15 mouse cellular contexts compared by ENCODE assay signal in the genomic region with DNA sequence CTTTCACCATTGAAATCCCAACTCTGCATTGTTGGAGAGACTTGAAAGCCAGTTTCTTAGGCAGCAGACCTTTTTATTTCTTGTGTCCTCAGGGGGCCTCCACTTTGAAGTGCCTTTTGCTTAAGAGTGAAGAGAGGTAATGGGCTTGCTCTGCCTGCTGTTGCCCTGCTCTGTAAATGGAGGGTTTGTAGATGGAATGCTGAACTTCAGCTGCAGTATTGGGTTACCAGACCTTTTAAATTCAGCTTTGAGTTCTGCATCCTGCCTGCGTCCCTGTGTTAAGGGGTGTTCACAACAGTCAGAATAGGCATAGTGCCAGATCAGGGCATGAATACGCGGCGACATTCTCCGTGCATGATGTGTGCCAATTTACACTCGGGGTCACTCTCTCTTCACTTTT.
A peak's percentile ranks its signal among the peaks of the same experiment; 100 is the strongest.
DNase-seq lines count a peak whose midpoint lies in the region; ATAC-seq lines count a peak whose summit lies in the region.
"Had no signal": no experiment of that assay in that cellular context is flagged by ENCODE, and none has a peak within 500 bp of the region (broad histone marks: within the 10 kb centered on the region; RNA-seq: fewer than 3 reads in every experiment).

No protein-coding gene starts in this region.

- DNase-seq in hindbrain, embryonic 11.5 days (ENCODE audit: low spot score): peak; percentile 9
- no peak for DNase-seq in hindbrain, embryonic 14.5 days (ENCODE audit: low spot score)
- DNase-seq in kidney, postnatal 25 days: no peak
- DNase-seq in adrenal gland, adult 18-20 months (ENCODE audit: low spot score in 2 of 2): no peak
- no peak for DNase-seq in thymus, postnatal 10 days (ENCODE audit: low spot score in 2 of 2)
- DNase-seq: adrenal gland, adult 8-10 months; B cell, adult 2 months; cerebellum, postnatal 25 days; right cerebral cortex, postnatal 14 days had no signal

- H3K4me1 ChIP-seq in hindbrain, embryonic 11.5 days (replicated peaks; ENCODE audit: control insufficient read depth, insufficient read depth, low read length): no peaks in the 10 kb centered on the region
- H3K4me1 ChIP-seq in hindbrain, embryonic 14.5 days (replicated peaks; ENCODE audit: control insufficient read depth, insufficient read depth, low read length): no peaks in the 10 kb centered on the region
- peaks cover 5% of the 10 kb centered on the region; the same call in 1 of the 2 replicates for H3K4me1 ChIP-seq in neural tube, embryonic 12.5 days
- no peaks in the 10 kb centered on the region for H3K4me1 ChIP-seq in neural tube, embryonic 15.5 days
- peaks cover 10% of the 10 kb centered on the region; the same call in 1 of the 2 replicates for H3K4me1 ChIP-seq in forebrain, embryonic 15.5 days
- H3K4me1 ChIP-seq: heart, embryonic 13.5 days; hindbrain, embryonic 15.5 days had no signal

- H3K27me3 ChIP-seq in hindbrain, embryonic 11.5 days (ENCODE audit: control insufficient read depth, insufficient read depth, low read length): no peaks in the 10 kb centered on the region
- H3K27me3 ChIP-seq in hindbrain, embryonic 14.5 days (ENCODE audit: control insufficient read depth, insufficient read depth, low read length): no peaks in the 10 kb centered on the region
- no peaks in the 10 kb centered on the region for H3K27me3 ChIP-seq in neural tube, embryonic 12.5 days (replicated peaks)
- no peaks in the 10 kb centered on the region for H3K27me3 ChIP-seq in neural tube, embryonic 15.5 days (replicated peaks)
- no peaks in the 10 kb centered on the region for H3K27me3 ChIP-seq in forebrain, embryonic 15.5 days
- H3K27me3 ChIP-seq: heart, embryonic 13.5 days; hindbrain, embryonic 15.5 days had no signal

- no peak for ATAC-seq in hindbrain, embryonic 11.5 days (ENCODE audit: low FRiP score)
- no peak for ATAC-seq in hindbrain, embryonic 14.5 days (ENCODE audit: low FRiP score)
- ATAC-seq in neural tube, embryonic 12.5 days (ENCODE audit: low FRiP score, low read depth): 0 out of 2 replicates have a peak, but pooled peaks have one; percentile 48
- ATAC-seq in neural tube, embryonic 15.5 days (ENCODE audit: low FRiP score): no peak
- peak; percentile 61; the same call in 1 of the 2 replicates for ATAC-seq in forebrain, embryonic 15.5 days (replicated peaks)

- H3K9me3 ChIP-seq in hindbrain, embryonic 11.5 days (ENCODE audit: control insufficient read depth, low read length): no peaks in the 10 kb centered on the region
- no peaks in the 10 kb centered on the region for H3K9me3 ChIP-seq in hindbrain, embryonic 14.5 days (ENCODE audit: control insufficient read depth, low read length)
- H3K9me3 ChIP-seq in neural tube, embryonic 12.5 days: no peaks in the 10 kb centered on the region
- no peaks in the 10 kb centered on the region for H3K9me3 ChIP-seq in neural tube, embryonic 15.5 days (replicated peaks)
- H3K9me3 ChIP-seq in forebrain, embryonic 15.5 days: no peaks in the 10 kb centered on the region
- H3K9me3 ChIP-seq: heart, embryonic 13.5 days; hindbrain, embryonic 15.5 days had no signal

- no peak overlapping the region for H3K4me2 ChIP-seq in hindbrain, embryonic 11.5 days (replicated peaks; ENCODE audit: low read depth, low read length)
- no peak overlapping the region for H3K4me2 ChIP-seq in hindbrain, embryonic 14.5 days (replicated peaks)
- H3K4me2 ChIP-seq in neural tube, embryonic 12.5 days (replicated peaks): no peak overlapping the region
- no peak overlapping the region for H3K4me2 ChIP-seq in neural tube, embryonic 15.5 days
- H3K4me2 ChIP-seq in forebrain, embryonic 15.5 days (replicated peaks): no peak overlapping the region
- H3K4me2 ChIP-seq: heart, embryonic 13.5 days; hindbrain, embryonic 15.5 days had no signal

- H3K27ac ChIP-seq in hindbrain, embryonic 11.5 days (ENCODE audit: low read depth, low read length): no peak overlapping the region
- H3K27ac ChIP-seq in hindbrain, embryonic 14.5 days: no peak overlapping the region
- no peak overlapping the region for H3K27ac ChIP-seq in neural tube, embryonic 12.5 days
- no peak overlapping the region for H3K27ac ChIP-seq in neural tube, embryonic 15.5 days (replicated peaks)
- H3K27ac ChIP-seq in forebrain, embryonic 15.5 days (replicated peaks): no peak overlapping the region
- H3K27ac ChIP-seq: heart, embryonic 13.5 days; hindbrain, embryonic 15.5 days; liver, embryonic 14.5 days had no signal

- 66% methylated on average over 6 of the region's 6 CpGs for WGBS in hindbrain, embryonic 11.5 days
- WGBS in hindbrain, embryonic 14.5 days: 45% methylated on average over 6 of the region's 6 CpGs
- WGBS in neural tube, embryonic 12.5 days: 41% methylated on average over 6 of the region's 6 CpGs
- WGBS in neural tube, embryonic 15.5 days: 31% methylated on average over 6 of the region's 6 CpGs
- WGBS in forebrain, embryonic 15.5 days: 10% methylated on average over 6 of the region's 6 CpGs

- H3K36me3 ChIP-seq in hindbrain, embryonic 11.5 days (ENCODE audit: control insufficient read depth, insufficient read depth, low read length): no peaks in the 10 kb centered on the region
- H3K36me3 ChIP-seq in hindbrain, embryonic 14.5 days (replicated peaks; ENCODE audit: control insufficient read depth, insufficient read depth): no peaks in the 10 kb centered on the region
- no peaks in the 10 kb centered on the region for H3K36me3 ChIP-seq in neural tube, embryonic 12.5 days
- no peaks in the 10 kb centered on the region for H3K36me3 ChIP-seq in neural tube, embryonic 15.5 days
- H3K36me3 ChIP-seq in forebrain, embryonic 15.5 days: no peaks in the 10 kb centered on the region
- H3K36me3 ChIP-seq: heart, embryonic 13.5 days; hindbrain, embryonic 15.5 days had no signal

- H3K9ac ChIP-seq in hindbrain, embryonic 11.5 days (ENCODE audit: low read depth, low read length): no peak overlapping the region
- H3K9ac ChIP-seq in hindbrain, embryonic 14.5 days: no peak overlapping the region
- H3K9ac ChIP-seq in neural tube, embryonic 12.5 days: no peak overlapping the region
- H3K9ac ChIP-seq in neural tube, embryonic 15.5 days (replicated peaks): no peak overlapping the region
- no peak overlapping the region for H3K9ac ChIP-seq in forebrain, embryonic 15.5 days (replicated peaks)
- H3K9ac ChIP-seq: heart, embryonic 13.5 days; hindbrain, embryonic 15.5 days; liver, embryonic 14.5 days had no signal

- H3K4me3 ChIP-seq in hindbrain, embryonic 11.5 days (ENCODE audit: low read depth, low read length): no peak overlapping the region
- no peak overlapping the region for H3K4me3 ChIP-seq in hindbrain, embryonic 14.5 days (replicated peaks; ENCODE audit: low read length)
- no peak overlapping the region for H3K4me3 ChIP-seq in neural tube, embryonic 12.5 days
- no peak overlapping the region for H3K4me3 ChIP-seq in neural tube, embryonic 15.5 days (replicated peaks)
- no peak overlapping the region for H3K4me3 ChIP-seq in forebrain, embryonic 15.5 days
- H3K4me3 ChIP-seq: heart, embryonic 13.5 days; hindbrain, embryonic 15.5 days had no signal

Comparison
In these comparisons a context has a peak if more than half of its experiments do, and no peak if none do; other contexts are left out.
1. ATAC-seq: peak in neural tube, embryonic 12.5 days (single experiment) and forebrain, embryonic 15.5 days (single experiment); none in hindbrain, embryonic 11.5 days (single experiment), hindbrain, embryonic 14.5 days (single experiment) and neural tube, embryonic 15.5 days (single experiment).